Mouse (Mus musculus) kidney, embryonic 16.5 days (tissue): Measurements from ENCODE around the gene Prkar1b. TPM values are rescaled to one million over a fixed set of nuclear protein-coding genes. Genes with fewer than 3 reads are reported as not detected.
A peak's percentile ranks its signal among the peaks of the same experiment; 100 is the strongest.

Experiments used
- ATAC-seq: fragments of 200-750 bp; cut with Nextera tagmentation; 2 replicates; pipeline ENCODE4 v1.8.0; 2017; ENCODE audit warnings: moderate TSS enrichment; ENCODE audit not compliant: low FRiP score, low TSS enrichment
- H3K27ac ChIP-seq: fragments of 300-500 bp; sonication (generic); 2 replicates; pipeline ENCODE4 v1.5.1; 2014; ENCODE audit warnings: low read length
- H3K27me3 ChIP-seq: fragments of 300-500 bp; sonication (generic); 2 replicates; pipeline ENCODE4 v1.6.1; 2014; ENCODE audit warnings: low read length, control low read depth, mixed read lengths; ENCODE audit not compliant: insufficient read depth
- H3K36me3 ChIP-seq: fragments of 300-500 bp; sonication (generic); 2 replicates; pipeline ENCODE4 v1.6.1; 2014; ENCODE audit warnings: low read length, control low read depth, mixed read lengths; ENCODE audit not compliant: insufficient read depth
- H3K4me1 ChIP-seq: fragments of 300-500 bp; sonication (generic); 2 replicates; pipeline ENCODE4 v1.6.1; 2014; ENCODE audit warnings: low read length, control low read depth, mixed read lengths; ENCODE audit not compliant: insufficient read depth
- H3K4me2 ChIP-seq: fragments of 300-500 bp; sonication (generic); replicated peaks from 2 replicates; pipeline ENCODE4 v1.6.1; 2014; ENCODE audit warnings: low read depth, low read length
- H3K4me3 ChIP-seq: fragments of 300-500 bp; sonication (generic); 2 replicates; pipeline ENCODE4 v1.5.1; 2014; ENCODE audit warnings: mild to moderate bottlenecking, low read length
- H3K9ac ChIP-seq: fragments of 300-500 bp; sonication (generic); replicated peaks from 2 replicates; pipeline ENCODE4 v1.6.1; 2014; ENCODE audit warnings: low read length
- H3K9me3 ChIP-seq: fragments of 300-500 bp; sonication (generic); 2 replicates; pipeline ENCODE4 v1.6.1; 2016; ENCODE audit warnings: low read length, control low read depth
- WGBS: fragments of 180-500 bp; shearing (Covaris S2); extraction: QIAGEN DNeasy Blood & Tissue Kit; methylation state at CpG from one replicate; pipeline ENCODE4 v1.1.7; 2014; 5-methylcytosine and 5-hydroxymethylcytosine counted together
- polyA plus RNA-seq: library from polyadenylated mRNA; unstranded; fragments of >200 nt; fragmentation: Nextera tagmentation; extraction: Ambion mirVana; gene quantifications from 2 replicates; pipeline ENCODE4 v1.2.1, GENCODE M21; 2015

Prkar1b gene
- polyA plus RNA-seq, 1 experiment from 2014 or later, result 24.6 TPM

DNA sequence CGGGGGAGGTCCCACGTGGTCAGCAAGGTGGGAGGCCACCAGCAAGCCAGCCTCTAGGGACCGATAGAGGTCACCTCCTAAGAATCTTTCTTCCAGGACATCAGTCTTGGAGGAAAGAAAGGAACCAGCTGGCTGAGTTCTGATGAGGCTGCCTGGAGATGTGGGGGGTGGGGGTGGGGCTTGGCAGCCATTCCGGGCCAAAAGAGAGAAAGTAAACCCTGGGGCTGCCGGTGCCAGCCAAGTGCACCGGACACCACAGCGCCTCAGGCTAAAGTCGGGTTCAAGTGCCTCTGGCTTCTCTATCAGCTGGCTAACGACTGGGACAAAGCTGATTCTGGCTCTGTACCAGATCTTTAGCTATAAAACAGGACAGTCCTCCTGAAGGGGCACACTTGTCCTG, 74.0 kb downstream of the Prkar1b start:
- no peak overlapping the region for H3K27ac ChIP-seq
- H3K27me3 ChIP-seq, result no peaks in the 10 kb centered on the region
- H3K4me3 ChIP-seq, result no peak overlapping the region
- no peaks in the 10 kb centered on the region for H3K36me3 ChIP-seq
- no peak overlapping the region for H3K4me2 ChIP-seq
- H3K9ac ChIP-seq, result no peak overlapping the region
- H3K9me3 ChIP-seq, result no peaks in the 10 kb centered on the region
- peaks cover 34% of the 10 kb centered on the region for H3K4me1 ChIP-seq
- WGBS, result 15% methylated on average over 8 of the region's 9 CpGs
- ATAC-seq, result peak; percentile 3; the same call in 1 of the 2 replicates

DNA sequence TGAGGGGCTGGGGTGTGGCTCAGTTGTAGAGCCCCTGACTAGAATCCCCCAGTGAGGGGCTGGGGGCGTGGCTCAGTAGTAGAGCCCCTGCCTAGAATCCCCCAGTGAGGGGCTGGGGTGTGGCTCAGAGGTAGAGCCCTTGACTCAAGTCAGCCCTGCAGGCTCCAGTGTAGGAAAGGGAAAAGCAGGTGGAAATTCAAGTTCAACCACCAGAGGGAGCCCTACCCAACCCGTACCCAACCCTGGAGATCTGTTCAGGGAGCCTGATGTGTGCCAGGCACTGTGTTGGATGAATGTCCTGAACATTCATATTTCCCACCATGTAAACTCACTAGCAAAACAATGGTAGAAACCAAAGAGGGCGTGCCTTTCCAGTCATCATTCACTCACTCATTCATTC, 74.7 kb downstream of the Prkar1b start:
- Histone ChIP-seq H3K4me2 (no peak overlapping the region), H3K9me3 (no peaks in the 10 kb centered on the region), H3K9ac (no peak overlapping the region), H3K4me3 (no peak overlapping the region), H3K36me3 (no peaks in the 10 kb centered on the region), H3K27me3 (no peaks in the 10 kb centered on the region), H3K27ac (no peak overlapping the region), H3K4me1 (peaks cover 34% of the 10 kb centered on the region)
- ATAC-seq, result peak; percentile 64
- WGBS, result 54% methylated on average over 3 of the region's 3 CpGs

DNA sequence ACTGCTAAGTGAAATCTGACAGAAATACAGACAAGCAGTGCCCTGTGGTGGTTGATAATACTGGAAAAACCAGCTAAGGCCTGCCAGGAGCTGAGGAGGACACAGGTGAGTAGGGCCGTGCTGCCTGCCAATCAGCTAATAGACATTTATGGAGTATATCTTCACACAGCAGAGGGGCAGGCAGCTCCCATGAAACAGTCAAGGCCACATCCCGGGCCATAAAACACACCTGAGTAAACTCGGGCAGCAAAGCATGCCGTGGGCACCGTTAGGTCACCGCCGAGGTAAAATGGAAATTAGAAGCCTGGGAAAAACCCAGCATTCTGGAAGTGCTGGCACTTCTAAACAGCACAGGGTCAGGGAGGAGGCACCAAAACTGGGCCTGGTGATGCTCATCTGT, 75.8 kb downstream of the Prkar1b start:
- Histone ChIP-seq H3K4me2 (no peak overlapping the region), H3K4me3 (no peak overlapping the region), H3K9ac (no peak overlapping the region), H3K27me3 (no peaks in the 10 kb centered on the region), H3K36me3 (no peaks in the 10 kb centered on the region), H3K27ac (peak overlapping the region; percentile 57), H3K9me3 (no peaks in the 10 kb centered on the region), H3K4me1 (peaks cover 34% of the 10 kb centered on the region)
- ATAC-seq, result peak; percentile 75
- WGBS, result 37% methylated on average over 7 of the region's 7 CpGs

DNA sequence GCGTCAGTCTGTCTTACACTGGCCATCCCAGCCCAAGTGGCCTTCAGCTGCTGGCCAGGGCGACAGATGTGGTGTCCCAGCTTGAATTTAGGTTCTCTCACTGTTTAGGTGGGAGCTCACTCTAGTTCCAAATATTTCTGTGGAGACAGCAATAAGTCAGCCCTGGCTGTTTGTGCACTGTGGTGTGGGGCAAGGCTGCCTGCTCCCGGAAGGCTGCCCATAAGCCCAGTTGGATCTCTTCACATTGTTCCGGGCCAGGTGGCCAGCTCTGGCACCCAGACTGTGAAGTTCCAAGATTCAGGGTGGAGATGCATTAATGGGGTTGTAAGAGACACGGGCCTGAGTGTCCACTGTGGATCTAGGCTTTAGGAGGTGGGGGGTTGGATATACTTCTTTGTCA, 76.9 kb downstream of the Prkar1b start:
- 87% methylated on average over 5 of the region's 5 CpGs for WGBS
- no peak overlapping the region for H3K4me3 ChIP-seq
- no peaks in the 10 kb centered on the region for H3K36me3 ChIP-seq
- no peak overlapping the region for H3K4me2 ChIP-seq
- H3K27me3 ChIP-seq, result no peaks in the 10 kb centered on the region
- no peak overlapping the region for H3K27ac ChIP-seq
- H3K4me1 ChIP-seq, result peaks cover 30% of the 10 kb centered on the region
- H3K9ac ChIP-seq, result no peak overlapping the region
- no peak for ATAC-seq
- no peaks in the 10 kb centered on the region for H3K9me3 ChIP-seq

DNA sequence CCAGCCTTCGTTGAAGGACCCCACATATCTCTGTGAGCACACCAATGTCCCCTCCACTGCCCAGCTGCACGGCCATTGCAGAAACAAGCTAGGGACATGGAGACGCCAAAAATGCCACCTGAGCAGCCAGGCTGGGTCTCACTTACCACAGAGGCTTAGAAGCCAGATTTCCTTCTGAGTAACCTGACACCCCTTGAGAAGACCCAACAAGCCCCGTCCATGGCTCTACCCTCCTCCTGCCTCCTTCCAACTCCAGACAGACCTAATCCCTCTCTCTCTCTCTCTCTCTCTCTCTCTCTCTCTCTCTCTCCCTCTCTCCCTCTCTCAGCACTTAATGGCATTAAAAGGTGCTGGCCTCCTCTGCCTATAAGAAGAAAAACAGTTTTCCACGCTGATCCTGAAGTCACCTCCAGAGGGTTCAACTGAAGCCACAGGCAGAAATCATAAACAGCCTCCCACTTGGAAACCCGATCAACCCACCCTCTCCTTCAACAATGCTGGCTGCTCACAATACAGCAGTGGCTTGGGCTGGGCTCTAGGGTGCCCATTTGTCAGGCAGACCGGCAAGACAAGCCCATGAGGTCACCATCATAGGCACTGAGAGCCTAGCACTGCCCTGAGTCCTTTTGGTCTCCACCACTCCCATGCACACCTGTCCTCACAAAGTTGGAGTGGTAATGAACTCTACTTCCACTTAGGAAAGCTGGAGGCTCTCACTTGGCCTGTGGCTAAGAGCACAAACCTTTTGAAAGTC, 82.8 kb downstream of the Prkar1b start:
- peaks cover 6% of the 10 kb centered on the region; the same call in 1 of the 2 replicates for H3K4me1 ChIP-seq
- no peak overlapping the region for H3K4me3 ChIP-seq
- no peak overlapping the region for H3K4me2 ChIP-seq
- WGBS, result 15% methylated on average over 7 of the region's 7 CpGs
- no peaks in the 10 kb centered on the region for H3K27me3 ChIP-seq
- H3K36me3 ChIP-seq, result no peaks in the 10 kb centered on the region
- H3K27ac ChIP-seq, result peak overlapping the region; percentile 4; the same call in 1 of the 2 replicates
- peak; percentile 78 for ATAC-seq
- no peak overlapping the region for H3K9ac ChIP-seq
- H3K9me3 ChIP-seq, result no peaks in the 10 kb centered on the region

DNA sequence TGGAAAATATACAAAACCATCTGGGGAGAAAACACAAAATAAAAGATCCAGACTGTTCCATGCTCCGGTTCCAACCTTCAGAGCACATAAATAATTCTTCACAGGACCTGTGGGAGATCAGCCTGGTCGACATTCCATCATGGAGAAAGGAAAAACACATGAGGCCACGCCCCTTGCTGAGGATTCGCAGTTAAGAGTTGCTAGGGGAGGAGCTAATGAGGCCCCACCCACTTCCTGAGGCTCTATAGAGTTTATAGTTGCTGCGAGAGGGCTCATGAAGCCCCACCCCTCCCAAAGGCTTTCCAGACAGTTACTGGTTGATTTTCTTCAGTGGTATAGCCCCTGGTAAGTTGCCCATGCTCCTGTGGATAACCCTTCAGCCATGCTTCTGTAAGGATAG, 85.2 kb downstream of the Prkar1b start:
- H3K4me2 ChIP-seq, result no peak overlapping the region
- no peaks in the 10 kb centered on the region for H3K27me3 ChIP-seq
- H3K4me3 ChIP-seq, result no peak overlapping the region
- 49% methylated on average over 5 of the region's 5 CpGs for WGBS
- ATAC-seq, result no peak
- no peaks in the 10 kb centered on the region for H3K36me3 ChIP-seq
- no peak overlapping the region for H3K9ac ChIP-seq
- no peaks in the 10 kb centered on the region for H3K9me3 ChIP-seq
- H3K27ac ChIP-seq, result no peak overlapping the region
- H3K4me1 ChIP-seq, result peaks cover 11% of the 10 kb centered on the region

DNA sequence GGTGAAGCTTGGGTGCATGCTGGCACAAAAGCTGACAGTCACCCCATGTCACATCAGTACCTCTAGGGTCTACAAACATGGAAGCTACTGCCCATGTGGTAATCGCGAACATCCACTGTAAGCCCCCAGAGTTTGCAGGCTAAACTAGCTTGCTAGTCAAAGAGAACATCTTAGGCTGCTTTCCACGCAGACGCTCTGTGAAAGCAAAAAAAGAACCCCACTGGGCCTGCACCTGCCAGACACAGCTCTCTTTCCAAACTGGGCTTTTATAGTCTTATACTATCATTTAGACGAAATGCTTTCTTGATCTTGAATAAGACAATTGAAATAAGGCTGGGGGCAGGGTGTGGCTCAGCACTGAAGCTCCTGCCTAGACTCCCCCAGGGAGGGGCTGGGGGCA, 88.1 kb downstream of the Prkar1b start:
- 85% methylated on average over 5 of the region's 5 CpGs for WGBS
- no peak overlapping the region for H3K4me2 ChIP-seq
- ATAC-seq, result no peak
- H3K4me1 ChIP-seq, result peaks cover 15% of the 10 kb centered on the region
- H3K9ac ChIP-seq, result no peak overlapping the region
- no peak overlapping the region for H3K4me3 ChIP-seq
- H3K27me3 ChIP-seq, result no peaks in the 10 kb centered on the region
- H3K36me3 ChIP-seq, result no peaks in the 10 kb centered on the region
- H3K27ac ChIP-seq, result no peak overlapping the region
- no peaks in the 10 kb centered on the region for H3K9me3 ChIP-seq

DNA sequence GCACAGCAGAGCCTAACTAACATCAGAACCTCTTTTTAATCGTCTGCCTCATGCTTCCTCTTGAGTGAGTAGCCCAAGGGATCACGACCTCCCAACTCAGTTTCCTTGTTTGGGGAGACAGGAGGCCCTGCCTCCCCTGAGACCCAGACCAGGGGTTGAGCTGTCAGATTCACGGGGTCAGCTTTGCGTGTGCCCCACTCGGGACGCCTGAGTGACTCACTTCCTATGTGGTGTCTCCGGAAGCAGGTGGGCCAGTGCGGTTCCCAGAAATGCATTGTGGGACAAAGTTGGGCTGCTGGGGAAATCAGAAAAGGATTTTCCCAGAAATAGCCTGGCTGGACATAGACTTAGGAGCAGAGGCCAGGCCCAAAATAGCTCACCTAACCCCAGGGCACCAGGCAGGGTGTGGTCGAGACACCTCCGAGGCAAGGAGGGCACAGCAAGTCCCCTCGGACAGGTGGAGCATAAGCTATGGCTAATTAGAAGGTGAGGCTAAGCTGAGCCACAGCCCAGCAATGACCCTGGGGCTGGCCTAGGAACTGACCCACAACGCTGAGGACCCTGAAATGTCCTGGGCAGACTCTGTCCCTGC, 89.2 kb downstream of the Prkar1b start:
- no peak overlapping the region for H3K4me2 ChIP-seq
- WGBS, result 55% methylated on average over 12 of the region's 12 CpGs
- no peak overlapping the region for H3K4me3 ChIP-seq
- no peaks in the 10 kb centered on the region for H3K36me3 ChIP-seq
- H3K27ac ChIP-seq, result no peak overlapping the region
- ATAC-seq, result no peak
- H3K9ac ChIP-seq, result no peak overlapping the region
- H3K27me3 ChIP-seq, result no peaks in the 10 kb centered on the region
- no peaks in the 10 kb centered on the region for H3K9me3 ChIP-seq
- peaks cover 15% of the 10 kb centered on the region for H3K4me1 ChIP-seq

DNA sequence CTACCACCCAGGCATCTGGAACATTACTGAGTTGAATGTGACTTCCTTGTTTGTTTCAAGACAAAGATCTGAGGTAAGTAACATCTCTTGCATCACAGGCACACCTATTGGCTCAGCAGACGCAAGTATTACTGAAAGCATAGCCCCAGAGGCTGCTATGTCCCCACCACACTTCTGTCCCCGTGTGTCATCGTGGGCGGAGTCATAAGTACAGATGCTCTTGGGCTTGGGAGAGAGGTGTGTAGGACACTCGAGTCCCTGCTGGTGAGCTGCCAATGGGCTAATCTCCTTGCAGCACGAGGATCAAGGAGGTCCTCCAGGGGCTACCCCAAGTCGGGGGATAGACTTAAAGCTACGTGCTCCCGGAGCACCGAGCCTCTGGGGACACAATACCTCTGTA, 96.6 kb downstream of the Prkar1b start:
- Histone ChIP-seq H3K9ac (no peak overlapping the region), H3K4me3 (no peak overlapping the region), H3K4me1 (peaks cover 10% of the 10 kb centered on the region), H3K27me3 (no peaks in the 10 kb centered on the region), H3K27ac (no peak overlapping the region), H3K4me2 (no peak overlapping the region), H3K36me3 (no peaks in the 10 kb centered on the region), H3K9me3 (no peaks in the 10 kb centered on the region)
- ATAC-seq, result no peak
- 88% methylated on average over 10 of the region's 10 CpGs for WGBS

DNA sequence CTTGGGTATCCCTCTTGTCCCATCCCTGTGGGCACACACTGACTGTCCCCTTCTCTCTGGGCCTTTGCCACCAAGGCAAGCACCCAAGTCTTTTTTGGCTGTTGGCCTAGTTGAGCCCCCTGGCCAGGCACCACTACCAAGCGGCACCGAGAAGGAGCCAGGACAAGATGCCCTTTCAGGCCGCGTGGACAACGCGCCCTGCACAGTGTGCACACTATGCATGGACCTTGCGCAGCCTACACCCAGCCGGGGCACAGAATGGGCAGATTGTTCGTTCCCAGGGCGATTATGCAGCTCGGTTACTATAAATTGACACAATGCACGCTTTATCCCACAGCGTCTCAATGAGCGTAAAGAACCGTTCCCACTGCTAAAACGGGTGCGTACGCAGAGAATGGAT, 98.5 kb downstream of the Prkar1b start:
- Histone ChIP-seq H3K4me1 (no peaks in the 10 kb centered on the region), H3K9me3 (no peaks in the 10 kb centered on the region), H3K27ac (no peak overlapping the region), H3K4me2 (no peak overlapping the region), H3K9ac (no peak overlapping the region), H3K36me3 (no peaks in the 10 kb centered on the region), H3K4me3 (no peak overlapping the region), H3K27me3 (no peaks in the 10 kb centered on the region)
- 96% methylated on average over 18 of the region's 18 CpGs for WGBS
- no peak for ATAC-seq
